Mouse (Mus musculus) brain, adult 2 months (tissue): ENCODE results near the gene Secisbp2.

Source experiments
- DNase-seq: peaks from one replicate; pipeline ENCODE4 v3.0.0; 2011; ENCODE audit warnings: low read depth, low spot score

Gene Secisbp2

DNA sequence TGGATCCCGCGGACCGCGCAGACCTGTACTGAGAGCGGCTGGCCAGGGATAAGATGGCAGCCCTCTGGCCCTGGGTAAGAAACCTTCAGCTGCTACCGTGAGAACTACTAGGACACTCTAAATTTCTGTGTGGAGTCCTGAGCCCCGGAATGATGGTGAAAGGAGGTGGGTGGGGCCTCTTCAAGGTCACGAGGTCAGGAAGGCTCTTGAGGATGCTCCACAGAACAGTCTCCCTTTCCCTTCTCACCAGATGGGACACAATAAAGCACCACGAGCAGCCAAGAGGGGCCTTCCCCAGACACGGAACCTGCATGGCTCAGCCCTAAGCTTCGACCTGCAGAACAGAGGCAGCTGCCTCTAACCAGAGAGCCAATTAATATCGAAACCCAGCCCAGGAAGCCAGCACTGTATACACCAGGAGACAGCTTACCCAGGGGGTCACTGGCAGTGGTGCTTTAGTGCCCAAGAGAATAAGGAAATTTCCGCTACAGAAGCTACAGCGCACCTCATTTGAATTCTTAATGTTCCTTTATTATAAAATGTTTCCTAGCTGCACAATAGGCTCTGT is 80.7 kb downstream of the Secisbp2 start:
- no peak for DNase-seq
